Mouse (Mus musculus): Measurements from ENCODE around the gene Pold1. TPM values are rescaled to one million over a fixed set of nuclear protein-coding genes. Genes with fewer than 3 reads are reported as not detected.
A peak's percentile ranks its signal among the peaks of the same experiment; 100 is the strongest.

Gene Pold1
- total RNA-seq, 1 experiment: 108 TPM

DNA sequence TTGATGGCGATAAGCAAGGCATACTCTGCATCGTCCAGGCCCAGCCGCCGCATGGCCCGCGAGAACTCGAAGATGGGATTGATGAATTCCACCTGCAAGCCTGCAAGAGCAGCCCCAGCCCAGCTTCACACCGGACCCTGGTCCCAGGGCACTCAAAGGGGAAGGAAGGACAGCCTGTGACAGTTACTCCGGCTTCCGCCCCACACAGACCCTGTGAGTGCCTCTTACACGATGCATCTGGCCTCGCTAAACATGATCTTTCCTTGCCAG is 1.7 kb upstream of the Pold1 start:
- in situ Hi-C loops (cut with MboI; ENCODE audit: low sequenced_read_pairs in 2 of 2, unreplicated experiment in 2 of 2): no loop called here
- Histone ChIP-seq H3K9ac (ENCODE audit: insufficient read depth, low read depth, low read length, poor library complexity, severe bottlenecking) (no peak overlapping the region), H3K36me3 (ENCODE audit: control insufficient read depth, insufficient read depth, low read length, poor library complexity, severe bottlenecking) (peaks cover 24% of the 10 kb centered on the region; the same call in 1 of the 2 replicates)

DNA sequence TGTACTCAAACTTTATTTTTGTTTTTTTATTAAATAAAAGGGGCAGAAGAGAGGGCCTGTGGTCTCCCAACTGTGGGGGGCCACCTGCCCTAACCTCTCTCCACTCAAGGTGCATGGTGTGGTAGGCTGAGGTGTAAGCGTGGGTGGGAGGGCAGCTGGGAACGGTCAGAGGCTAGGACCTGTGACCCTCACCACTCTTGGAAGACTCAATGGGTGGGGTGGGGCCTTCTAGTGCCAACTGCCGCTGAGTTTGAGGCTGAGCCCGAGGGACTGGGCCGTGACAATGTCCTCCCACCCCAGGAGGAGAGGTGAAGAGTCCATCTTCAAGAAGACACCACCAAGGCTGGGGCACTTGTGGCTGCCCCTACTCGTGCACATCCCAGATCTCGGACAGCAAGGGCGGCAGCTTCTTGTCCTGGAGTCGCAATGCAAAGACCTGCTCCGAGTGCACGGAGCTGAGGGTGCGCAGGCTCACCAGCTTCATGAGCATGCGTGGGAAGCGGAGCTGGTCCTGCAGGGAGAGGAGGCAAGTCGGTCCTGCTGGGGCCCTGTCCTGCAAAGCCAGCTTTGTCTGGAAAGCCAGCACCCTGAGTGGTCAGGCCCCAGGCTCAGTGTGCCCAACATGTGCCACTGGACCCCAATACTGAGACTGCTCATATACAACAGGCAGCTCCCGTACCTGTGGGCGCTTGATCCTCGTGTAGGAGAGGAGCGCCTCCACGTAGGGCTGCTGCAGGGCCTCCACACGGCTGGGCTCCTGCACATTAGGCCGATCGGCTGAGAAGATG is 1.2 kb upstream of the Pold1 start:
- no peak overlapping the region for H3K27ac ChIP-seq (ENCODE audit: insufficient read depth, low read depth, low read length, poor library complexity, severe bottlenecking)
- H3K4me1 ChIP-seq (ENCODE audit: control insufficient read depth in 2 of 2, insufficient read depth in 2 of 2, low read length in 2 of 2, poor library complexity in 1 of 2): peaks cover 2 to 16% of the 10 kb centered on the region in 2 experiments; a peak in 1 of 4 replicates
- H3K36me3 ChIP-seq (ENCODE audit: control insufficient read depth, insufficient read depth, low read length, poor library complexity, severe bottlenecking): peaks cover 24% of the 10 kb centered on the region; the same call in 1 of the 2 replicates
- TF ChIP-seq ZC3H11A (IDR thresholded peaks at IDR 0.05; ENCODE audit: borderline replicate concordance, low read depth, low read length) (no peak), CHD2 (IDR thresholded peaks at IDR 0.05; ENCODE audit: low read depth, low read length) (no peak), MAFK (IDR thresholded peaks at IDR 0.05; ENCODE audit: insufficient read depth, low read depth, low read length) (no peak), ZNF384 (IDR thresholded peaks at IDR 0.05; ENCODE audit: low read depth, low read length) (no peak), HCFC1 (IDR thresholded peaks at IDR 0.05; ENCODE audit: borderline replicate concordance, insufficient read depth, low read length) (no peak)
- no peaks in the 10 kb centered on the region for H3K9me3 ChIP-seq (ENCODE audit: control insufficient read depth, insufficient read depth, low read depth, low read length)
- in situ Hi-C loops (cut with MboI; ENCODE audit: low sequenced_read_pairs in 2 of 2, unreplicated experiment in 2 of 2): no loop called here
- no peak overlapping the region; the same call in 1 of the 2 replicates for H3K9ac ChIP-seq (ENCODE audit: insufficient read depth, low read depth, low read length, poor library complexity, severe bottlenecking)
- no peak for DNase-seq (ENCODE audit: low read depth, low spot score)
- no peak overlapping the region for H3K4me3 ChIP-seq (ENCODE audit: insufficient read depth in 1 of 2, low read depth in 1 of 2, low read length in 2 of 2, poor library complexity in 1 of 2, severe bottlenecking in 1 of 2)

More for the DNA sequence above, 1.7 kb upstream of the Pold1 start:
- TF ChIP-seq ZC3H11A (IDR thresholded peaks at IDR 0.05; ENCODE audit: borderline replicate concordance, low read depth, low read length) (no peak), MAFK (IDR thresholded peaks at IDR 0.05; ENCODE audit: insufficient read depth, low read depth, low read length) (no peak), ZNF384 (IDR thresholded peaks at IDR 0.05; ENCODE audit: low read depth, low read length) (no peak), CHD2 (IDR thresholded peaks at IDR 0.05; ENCODE audit: low read depth, low read length) (no peak), HCFC1 (IDR thresholded peaks at IDR 0.05; ENCODE audit: borderline replicate concordance, insufficient read depth, low read length) (no peak)
- no peak overlapping the region for H3K4me3 ChIP-seq (ENCODE audit: insufficient read depth in 1 of 2, low read depth in 1 of 2, low read length in 2 of 2, poor library complexity in 1 of 2, severe bottlenecking in 1 of 2)
- peaks cover 2 to 16% of the 10 kb centered on the region in 2 experiments; a peak in 1 of 4 replicates for H3K4me1 ChIP-seq (ENCODE audit: control insufficient read depth in 2 of 2, insufficient read depth in 2 of 2, low read length in 2 of 2, poor library complexity in 1 of 2)
- DNase-seq (ENCODE audit: low read depth, low spot score): no peak
- no peaks in the 10 kb centered on the region for H3K9me3 ChIP-seq (ENCODE audit: control insufficient read depth, insufficient read depth, low read depth, low read length)
- no peak overlapping the region for H3K27ac ChIP-seq (ENCODE audit: insufficient read depth, low read depth, low read length, poor library complexity, severe bottlenecking)

DNA sequence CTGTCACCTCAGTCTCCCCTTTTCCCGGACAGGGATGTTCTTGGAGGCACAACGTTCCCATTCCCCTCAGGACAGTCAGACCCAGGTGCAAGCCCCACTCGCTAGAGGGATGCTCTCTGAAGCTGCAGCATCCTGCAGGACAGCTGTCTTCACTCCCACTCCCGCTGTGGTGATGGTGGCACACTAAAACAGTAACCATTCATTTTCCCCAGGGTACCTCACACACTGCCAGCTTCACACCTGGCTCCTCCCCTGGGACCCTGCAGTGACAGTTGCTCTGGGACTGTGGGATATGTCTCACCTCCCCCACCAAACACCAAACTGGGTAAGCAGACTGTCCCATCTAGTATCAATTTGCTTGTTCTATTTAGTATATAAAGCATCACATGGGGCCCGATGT is 924 bp downstream of the Pold1 start:
- peaks cover 27% of the 10 kb centered on the region; the same call in 1 of the 2 replicates for H3K36me3 ChIP-seq (ENCODE audit: control insufficient read depth, insufficient read depth, low read length, poor library complexity, severe bottlenecking)
- in situ Hi-C loops (cut with MboI; ENCODE audit: low sequenced_read_pairs in 2 of 2, unreplicated experiment in 2 of 2): no loop called here
- TF ChIP-seq MAFK (IDR thresholded peaks at IDR 0.05; ENCODE audit: insufficient read depth, low read depth, low read length) (no peak), HCFC1 (IDR thresholded peaks at IDR 0.05; ENCODE audit: borderline replicate concordance, insufficient read depth, low read length) (no peak), ZNF384 (IDR thresholded peaks at IDR 0.05; ENCODE audit: low read depth, low read length) (no peak), CHD2 (IDR thresholded peaks at IDR 0.05; ENCODE audit: low read depth, low read length) (no peak), ZC3H11A (IDR thresholded peaks at IDR 0.05; ENCODE audit: borderline replicate concordance, low read depth, low read length) (no peak)

DNA sequence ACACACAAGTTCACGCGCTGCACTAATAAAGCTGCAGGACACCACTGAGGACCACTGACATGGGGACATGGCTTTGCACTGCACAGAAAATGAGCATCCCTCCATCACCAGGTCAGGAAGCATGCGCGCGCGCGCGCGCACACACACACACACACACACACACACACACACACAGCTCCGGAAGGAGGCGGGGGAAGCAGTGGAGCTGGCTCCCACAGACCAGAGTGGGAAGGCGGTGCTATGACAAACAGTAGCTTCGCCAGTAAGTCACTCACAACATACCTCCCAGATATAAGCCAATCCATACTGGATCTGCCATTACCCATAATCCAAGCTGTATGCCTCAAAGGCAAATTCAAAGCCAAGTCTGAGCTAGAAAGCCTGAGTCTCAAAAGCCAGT is 1.6 kb downstream of the Pold1 start:
- H3K9ac ChIP-seq (ENCODE audit: insufficient read depth, low read depth, low read length, poor library complexity, severe bottlenecking): no peak overlapping the region
- no peak overlapping the region for H3K27ac ChIP-seq (ENCODE audit: insufficient read depth, low read depth, low read length, poor library complexity, severe bottlenecking)
- in situ Hi-C loops (cut with MboI; ENCODE audit: low sequenced_read_pairs in 2 of 2, unreplicated experiment in 2 of 2): no loop called here
- H3K9me3 ChIP-seq (ENCODE audit: control insufficient read depth, insufficient read depth, low read depth, low read length): no peaks in the 10 kb centered on the region
- TF ChIP-seq HCFC1 (IDR thresholded peaks at IDR 0.05; ENCODE audit: borderline replicate concordance, insufficient read depth, low read length): no peak
- no peak for TF ChIP-seq MAFK (IDR thresholded peaks at IDR 0.05; ENCODE audit: insufficient read depth, low read depth, low read length)
- no peak for TF ChIP-seq ZNF384 (IDR thresholded peaks at IDR 0.05; ENCODE audit: low read depth, low read length)
- no peak for TF ChIP-seq ZC3H11A (IDR thresholded peaks at IDR 0.05; ENCODE audit: borderline replicate concordance, low read depth, low read length)
- TF ChIP-seq CHD2 (IDR thresholded peaks at IDR 0.05; ENCODE audit: low read depth, low read length): no peak
- no peak for DNase-seq (ENCODE audit: low read depth, low spot score)
- peaks cover 32% of the 10 kb centered on the region for H3K36me3 ChIP-seq (ENCODE audit: control insufficient read depth, insufficient read depth, low read length, poor library complexity, severe bottlenecking)
- H3K4me1 ChIP-seq (ENCODE audit: control insufficient read depth in 2 of 2, insufficient read depth in 2 of 2, low read length in 2 of 2, poor library complexity in 1 of 2): peaks cover 2 to 17% of the 10 kb centered on the region in 2 experiments; a peak in 2 of 4 replicates
- no peak overlapping the region for H3K4me3 ChIP-seq (ENCODE audit: insufficient read depth in 1 of 2, low read depth in 1 of 2, low read length in 2 of 2, poor library complexity in 1 of 2, severe bottlenecking in 1 of 2)

More for the DNA sequence above, 924 bp downstream of the Pold1 start:
- peak overlapping the region; percentile 83 to 89 for H3K4me3 ChIP-seq (ENCODE audit: insufficient read depth in 1 of 2, low read depth in 1 of 2, low read length in 2 of 2, poor library complexity in 1 of 2, severe bottlenecking in 1 of 2)
- H3K9me3 ChIP-seq (ENCODE audit: control insufficient read depth, insufficient read depth, low read depth, low read length): no peaks in the 10 kb centered on the region
- no peak for DNase-seq (ENCODE audit: low read depth, low spot score)
- H3K27ac ChIP-seq (ENCODE audit: insufficient read depth, low read depth, low read length, poor library complexity, severe bottlenecking): no peak overlapping the region
- peak overlapping the region; percentile 92 for H3K9ac ChIP-seq (ENCODE audit: insufficient read depth, low read depth, low read length, poor library complexity, severe bottlenecking)
- peaks cover 2 to 19% of the 10 kb centered on the region in 2 experiments; a peak in 1 of 4 replicates for H3K4me1 ChIP-seq (ENCODE audit: control insufficient read depth in 2 of 2, insufficient read depth in 2 of 2, low read length in 2 of 2, poor library complexity in 1 of 2)
